Comparison of ENCODE assay signal across 9 mouse cellular contexts in genomic region chr13:23525901-23526300, GRCm38 (mm10). TPM values are rescaled to one million over a fixed set of nuclear protein-coding genes. Genes with fewer than 3 reads are reported as not detected.
DNase-seq lines count a peak whose midpoint lies in the region; ATAC-seq lines count a peak whose summit lies in the region.
"Had no signal": no experiment of that assay in that cellular context is flagged by ENCODE, and none has a peak within 500 bp of the region (broad histone marks: within the 10 kb centered on the region; RNA-seq: fewer than 3 reads in every experiment).

No protein-coding gene starts in this region.

- H3K9me3 ChIP-seq in lung, embryonic 16.5 days (ENCODE audit: control insufficient read depth, low read length): no peaks in the 10 kb centered on the region
- H3K9me3 ChIP-seq in intestine, embryonic 15.5 days: no peaks in the 10 kb centered on the region
- no peaks in the 10 kb centered on the region for H3K9me3 ChIP-seq in neural tube, embryonic 13.5 days

- H3K4me1 ChIP-seq in lung, embryonic 16.5 days (replicated peaks; ENCODE audit: control insufficient read depth, insufficient read depth, low read length): peaks cover 12% of the 10 kb centered on the region; the same call in 1 of the 2 replicates
- H3K4me1 ChIP-seq in intestine, embryonic 15.5 days (replicated peaks): 0 out of 2 replicates have a peak, but pooled peaks cover 3% of the 10 kb centered on the region
- H3K4me1 ChIP-seq in neural tube, embryonic 13.5 days (replicated peaks): peaks cover 28% of the 10 kb centered on the region

- no peak for ATAC-seq in lung, embryonic 16.5 days (ENCODE audit: low read depth)
- ATAC-seq in intestine, embryonic 15.5 days: no peak
- no peak for ATAC-seq in neural tube, embryonic 13.5 days (ENCODE audit: low read depth)

- no peaks in the 10 kb centered on the region for H3K27me3 ChIP-seq in lung, embryonic 16.5 days (ENCODE audit: control insufficient read depth, insufficient read depth, low read depth, low read length)
- H3K27me3 ChIP-seq in intestine, embryonic 15.5 days (replicated peaks): no peaks in the 10 kb centered on the region
- no peaks in the 10 kb centered on the region for H3K27me3 ChIP-seq in neural tube, embryonic 13.5 days

- no peak overlapping the region for H3K27ac ChIP-seq in lung, embryonic 16.5 days (ENCODE audit: low read length)
- no peak overlapping the region for H3K27ac ChIP-seq in intestine, embryonic 15.5 days
- H3K27ac ChIP-seq in neural tube, embryonic 13.5 days (replicated peaks): no peak overlapping the region

- DNase-seq in lung, postnatal 14 days: no peak
- peak; percentile 76 for DNase-seq in embryo, embryonic 9.5 days (ENCODE audit: extremely low spot score)
- DNase-seq in right cerebral cortex, postnatal 25 days: no peak
- no peak for DNase-seq in adrenal gland, postnatal 10 days
- no peak for DNase-seq in urinary bladder, adult 2 months (ENCODE audit: low spot score)

- H3K9ac ChIP-seq in lung, embryonic 16.5 days (ENCODE audit: low read length): peak overlapping the region; percentile 21
- H3K9ac ChIP-seq in intestine, embryonic 15.5 days: no peak overlapping the region
- no peak overlapping the region for H3K9ac ChIP-seq in neural tube, embryonic 13.5 days

- H3K4me2 ChIP-seq in lung, embryonic 16.5 days (ENCODE audit: low read depth, low read length): peak overlapping the region; percentile 62
- H3K4me2 ChIP-seq in intestine, embryonic 15.5 days (replicated peaks): peak overlapping the region; percentile 63
- H3K4me2 ChIP-seq in neural tube, embryonic 13.5 days: peak overlapping the region; percentile 55

- under 1% methylated on average over 10 of the region's 10 CpGs for WGBS in lung, embryonic 16.5 days
- 3% methylated on average over 10 of the region's 10 CpGs for whole genome bisulfite sequencing in intestine, embryonic 15.5 days
- WGBS in neural tube, embryonic 13.5 days: 4% methylated on average over 10 of the region's 10 CpGs

- H3K4me3 ChIP-seq in lung, embryonic 16.5 days (ENCODE audit: low read length): peak overlapping the region; percentile 52
- peak overlapping the region; percentile 39 for H3K4me3 ChIP-seq in intestine, embryonic 15.5 days (replicated peaks)
- peak overlapping the region; percentile 48 for H3K4me3 ChIP-seq in neural tube, embryonic 13.5 days

- no peaks in the 10 kb centered on the region for H3K36me3 ChIP-seq in lung, embryonic 16.5 days (ENCODE audit: control insufficient read depth, insufficient read depth, low read length)
- no peaks in the 10 kb centered on the region for H3K36me3 ChIP-seq in intestine, embryonic 15.5 days
- no peaks in the 10 kb centered on the region for H3K36me3 ChIP-seq in neural tube, embryonic 13.5 days

RNA-seq across cellular contexts. Expression of gene Hist1h4h, which starts 4.9 kb away (rescaled TPM):
- 4.3 and 8.4 TPM in 2 replicates for polyA plus RNA-seq in lung, embryonic 16.5 days (2015; fragmentation: Nextera tagmentation; extraction: Ambion mirVana)
- 4.6 and 4.8 TPM in 2 replicates for polyA plus RNA-seq in intestine, embryonic 15.5 days (2015; fragmentation: Nextera tagmentation; extraction: Ambion mirVana)
- 2.4 and 2.6 TPM in 2 replicates for polyA plus RNA-seq in neural tube, embryonic 13.5 days (2015; fragmentation: Nextera tagmentation; extraction: Ambion mirVana)
- total RNA-seq in adrenal gland, postnatal 10 days (2021): 1,000 to 10,000 TPM in 1 of 2 experiments, 100 to 1,000 TPM in 1; 930 to 1,063 TPM
- 27.8 and 30.5 TPM in 2 replicates for polyA plus RNA-seq in urinary bladder, adult 2 months (2012; rRNA removed)

RNA-seq across cellular contexts. Expression of gene Hist1h2af, which starts 7.8 kb away (rescaled TPM):
- 7.1 and 8.0 TPM in 2 replicates for polyA plus RNA-seq in lung, embryonic 16.5 days (2015; fragmentation: Nextera tagmentation; extraction: Ambion mirVana)
- 6.7 TPM in 1 of 2 replicates, not detected in the other for polyA plus RNA-seq in intestine, embryonic 15.5 days (2015; fragmentation: Nextera tagmentation; extraction: Ambion mirVana)
- 0.95 TPM in 1 of 2 replicates, not detected in the other for polyA plus RNA-seq in neural tube, embryonic 13.5 days (2015; fragmentation: Nextera tagmentation; extraction: Ambion mirVana)
- 100 to 1,000 TPM; 261 to 325 TPM for total RNA-seq in adrenal gland, postnatal 10 days (2021)
- 1.3 and 5.2 TPM in 2 replicates for polyA plus RNA-seq in urinary bladder, adult 2 months (2012; rRNA removed)

RNA-seq across cellular contexts. Expression of gene Hist1h3g, which starts 9.3 kb away (rescaled TPM):
- polyA plus RNA-seq in lung, embryonic 16.5 days (2015; fragmentation: Nextera tagmentation; extraction: Ambion mirVana): 5.6 and 6.2 TPM in 2 replicates
- 6.1 and 6.2 TPM in 2 replicates for polyA plus RNA-seq in intestine, embryonic 15.5 days (2015; fragmentation: Nextera tagmentation; extraction: Ambion mirVana)
- 1.1 and 1.3 TPM in 2 replicates for polyA plus RNA-seq in neural tube, embryonic 13.5 days (2015; fragmentation: Nextera tagmentation; extraction: Ambion mirVana)
- total RNA-seq in adrenal gland, postnatal 10 days (2021): 10 to 100 TPM; 76.3 to 91.7 TPM
- 0.40 and 0.90 TPM in 2 replicates for polyA plus RNA-seq in urinary bladder, adult 2 months (2012; rRNA removed)
- total RNA-seq: neutrophil, adult 5-6 weeks had no signal

RNA-seq across cellular contexts. Expression of gene Hist1h2bh, which starts 17.3 kb away (rescaled TPM):
- 1.3 and 2.0 TPM in 2 replicates for polyA plus RNA-seq in lung, embryonic 16.5 days (2015; fragmentation: Nextera tagmentation; extraction: Ambion mirVana)
- 1.1 and 1.3 TPM in 2 replicates for polyA plus RNA-seq in intestine, embryonic 15.5 days (2015; fragmentation: Nextera tagmentation; extraction: Ambion mirVana)
- polyA plus RNA-seq in neural tube, embryonic 13.5 days (2015; fragmentation: Nextera tagmentation; extraction: Ambion mirVana): 0.61 TPM in 1 of 2 replicates, not detected in the other
- total RNA-seq in adrenal gland, postnatal 10 days (2021): 10 to 100 TPM; 20.9 to 25.4 TPM
- polyA plus RNA-seq in urinary bladder, adult 2 months (2012; rRNA removed): 0.60 and 0.69 TPM in 2 replicates

RNA-seq across cellular contexts. Expression of gene Hist1h3f, which starts 18.0 kb away (rescaled TPM):
- 0.49 and 0.93 TPM in 2 replicates for polyA plus RNA-seq in lung, embryonic 16.5 days (2015; fragmentation: Nextera tagmentation; extraction: Ambion mirVana)
- 0.45 and 0.97 TPM in 2 replicates for polyA plus RNA-seq in intestine, embryonic 15.5 days (2015; fragmentation: Nextera tagmentation; extraction: Ambion mirVana)
- not detected in 2 replicates for polyA plus RNA-seq in neural tube, embryonic 13.5 days (2015; fragmentation: Nextera tagmentation; extraction: Ambion mirVana)
- total RNA-seq in adrenal gland, postnatal 10 days (2021): 100 to 1,000 TPM in 1 of 2 experiments, 10 to 100 TPM in 1; 93.2 to 104 TPM
- 0.44 and 0.78 TPM in 2 replicates for polyA plus RNA-seq in urinary bladder, adult 2 months (2012; rRNA removed)
